Mouse (Mus musculus) layer of hippocampus, postnatal 36 days (tissue): ENCODE measurements around the gene Arhgap10. TPM values are rescaled to one million over a fixed set of nuclear protein-coding genes. Genes with fewer than 3 reads are reported as not detected.

Experiments used
- DNase-seq, 2 experiments: peaks; one replicate each; pipeline ENCODE4 v3.0.0; 2022
- total RNA-seq, 2 experiments: library from RNA; stranded (reverse); gene quantifications; 2 replicates each; pipeline ENCODE4 v1.2.3; 2021

Arhgap10 gene
- total RNA-seq, 2 experiments from 2014 or later = 7.8 to 8.9 TPM

DNA sequence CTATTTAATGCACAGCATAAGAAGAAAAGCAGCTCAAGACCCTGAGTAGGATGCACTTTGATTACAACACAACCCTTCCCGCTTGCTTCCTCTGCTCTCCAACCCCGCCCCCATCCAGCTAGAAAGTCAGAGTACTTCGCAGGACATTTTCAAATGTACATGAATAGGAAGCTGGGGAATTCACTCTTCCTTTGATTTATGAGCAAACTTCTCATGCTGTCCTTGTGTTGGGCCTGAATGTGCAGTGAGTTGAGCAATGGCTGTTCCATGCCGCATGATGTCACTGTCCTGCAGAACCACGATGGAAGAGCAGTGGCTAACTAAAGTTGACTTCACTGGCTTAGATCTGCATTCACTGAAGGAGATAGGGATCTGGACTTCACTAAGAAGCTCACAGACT, 242.2 kb downstream of the Arhgap10 start:
- DNase-seq = no peak

DNA sequence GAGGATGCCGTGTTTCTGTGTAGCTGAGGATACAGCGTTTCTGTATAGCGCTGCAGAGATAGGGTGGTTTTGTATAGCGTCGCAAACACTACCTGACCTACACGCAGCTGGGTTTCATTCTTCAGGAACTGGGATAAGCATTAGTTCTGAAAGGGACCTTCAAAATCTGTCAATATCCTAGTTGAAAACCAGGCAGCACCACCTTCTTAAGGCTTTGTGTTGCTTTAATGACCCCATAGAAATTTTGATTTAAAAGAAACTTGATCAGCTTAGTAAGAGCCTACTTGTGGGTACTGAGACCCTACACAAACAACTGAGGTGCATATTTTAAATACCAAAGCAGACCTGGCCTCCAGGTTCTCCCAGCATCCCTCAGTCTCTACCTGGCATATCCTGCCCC, 245.6 kb downstream of the Arhgap10 start:
- no peak for DNase-seq

DNA sequence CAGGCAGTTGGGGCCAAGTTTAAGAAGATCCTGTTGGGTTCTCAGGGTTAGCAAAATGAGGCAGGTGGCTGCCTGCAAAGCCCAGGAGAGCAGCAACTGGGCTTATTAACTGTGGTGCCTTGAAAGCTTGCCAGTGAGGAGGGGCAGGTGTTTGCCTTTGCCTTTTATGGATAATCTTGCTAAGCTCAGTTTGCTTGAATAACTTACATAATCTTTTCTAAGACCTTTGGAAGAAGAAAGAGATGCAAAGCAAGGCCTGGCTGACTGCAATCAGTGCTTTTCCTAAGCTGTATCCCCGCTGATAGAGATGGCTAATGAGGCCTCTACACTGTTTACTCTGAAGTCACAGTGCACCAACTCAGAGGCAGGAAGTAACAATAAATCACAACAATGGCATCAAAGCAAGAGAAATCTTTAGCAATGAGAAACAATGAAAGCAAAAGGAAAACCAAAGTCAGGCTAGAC, 249.8 kb downstream of the Arhgap10 start:
- DNase-seq = no peak

DNA sequence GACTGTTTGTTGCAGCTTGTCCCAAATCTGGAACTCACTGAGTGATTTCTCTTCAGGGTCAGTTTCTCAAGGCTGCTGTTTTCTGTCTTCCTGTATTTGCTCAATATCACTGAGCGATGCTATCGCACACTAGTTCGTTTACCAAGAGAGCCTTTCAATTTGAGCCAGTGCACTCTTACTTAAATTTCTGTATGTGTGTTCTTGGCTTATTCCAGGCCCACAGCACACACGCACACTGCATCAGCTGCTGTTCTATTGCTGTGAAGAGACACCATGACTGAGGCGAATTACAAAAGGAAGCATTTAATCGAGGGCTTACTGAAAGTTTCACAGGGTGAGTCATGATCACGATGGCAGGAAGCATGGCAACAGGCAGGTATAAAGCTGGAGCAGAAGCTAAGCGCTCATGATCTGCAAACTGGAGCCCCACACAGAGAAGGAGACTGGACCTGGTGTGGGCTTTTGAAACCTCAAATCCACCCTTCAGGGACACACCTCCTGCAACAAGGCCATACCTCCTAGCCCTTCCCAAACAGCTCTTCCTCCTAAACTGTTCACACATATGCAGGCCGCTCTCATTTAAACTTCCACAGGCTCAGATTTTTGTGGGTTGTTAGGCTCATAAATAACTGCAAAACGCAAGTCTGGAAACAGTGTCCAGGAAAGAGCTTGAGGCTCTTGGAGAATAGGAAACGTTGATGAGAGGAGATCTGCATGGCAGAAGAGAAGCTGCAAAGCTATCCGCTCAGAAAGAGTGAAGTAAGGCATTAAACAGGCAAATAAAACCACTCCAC, 255.3 kb downstream of the Arhgap10 start:
- DNase-seq = no peak

DNA sequence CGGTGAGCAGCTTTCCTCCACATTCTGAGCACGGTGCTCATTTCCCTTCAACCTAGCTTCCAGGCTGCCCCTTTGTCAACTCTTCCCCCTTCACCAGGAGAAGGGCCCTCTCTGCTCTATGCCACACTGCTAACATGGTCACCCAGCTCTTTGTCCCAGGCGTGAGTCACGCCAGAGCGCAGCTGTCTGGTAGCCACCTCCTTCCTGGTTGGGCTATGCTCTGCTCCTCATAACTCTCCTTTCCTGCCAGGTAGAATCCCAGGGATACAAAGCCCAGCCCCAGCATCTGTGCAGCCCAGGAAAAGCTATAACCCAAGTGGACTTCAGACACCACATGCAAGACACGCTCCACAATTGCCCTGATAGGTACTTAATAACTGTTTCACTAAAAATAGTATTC, 256.5 kb downstream of the Arhgap10 start:
- no peak for DNase-seq

DNA sequence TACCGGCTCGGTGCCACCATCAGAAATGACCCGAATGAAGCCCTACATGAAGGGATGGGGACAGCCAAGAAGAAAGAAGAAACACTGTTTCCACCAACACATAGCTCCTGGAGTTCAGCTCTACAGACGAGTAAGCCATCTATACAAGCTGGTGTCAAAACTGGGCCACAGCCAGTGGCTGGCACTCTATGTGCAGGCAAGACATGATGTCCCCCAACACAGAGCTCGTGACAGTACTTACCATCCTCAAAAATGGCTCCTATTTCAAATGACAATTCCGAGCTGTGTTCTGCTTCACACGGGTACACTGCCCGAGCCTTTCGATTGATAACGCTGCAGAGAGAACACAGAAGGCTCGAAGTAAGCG, 260.7 kb downstream of the Arhgap10 start:
- DNase-seq = peak in 1 of 2 experiments; percentile 35

DNA sequence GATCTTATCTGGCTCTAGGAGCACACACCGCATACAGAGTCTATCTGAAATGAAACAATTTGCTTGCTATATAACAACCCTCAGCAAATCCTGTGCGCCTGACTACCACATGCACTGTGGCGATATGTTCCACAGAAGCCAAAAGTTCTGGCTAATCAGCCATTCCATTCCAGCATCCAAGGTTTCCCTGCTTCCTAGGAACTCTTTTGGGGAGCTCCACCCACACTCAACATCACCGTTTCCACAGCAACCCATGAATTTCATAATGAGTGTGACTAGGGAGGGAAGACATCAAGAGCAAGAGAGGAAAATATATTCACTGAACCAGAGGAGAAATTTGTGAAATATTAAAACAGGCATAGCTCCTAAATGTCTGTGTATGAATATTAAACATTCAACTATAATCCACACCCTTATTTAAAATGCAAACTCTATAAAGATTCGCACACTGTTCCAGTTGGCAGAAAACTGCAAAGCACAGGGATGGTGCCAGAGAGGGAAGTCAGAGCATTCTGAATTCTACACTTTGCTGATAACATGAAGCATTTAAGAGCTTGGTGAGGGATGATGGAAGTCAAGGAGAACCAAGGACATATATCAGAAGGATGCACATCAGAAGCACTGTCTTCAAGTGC, 261.2 kb downstream of the Arhgap10 start:
- peak; percentile 55 to 67 for DNase-seq

DNA sequence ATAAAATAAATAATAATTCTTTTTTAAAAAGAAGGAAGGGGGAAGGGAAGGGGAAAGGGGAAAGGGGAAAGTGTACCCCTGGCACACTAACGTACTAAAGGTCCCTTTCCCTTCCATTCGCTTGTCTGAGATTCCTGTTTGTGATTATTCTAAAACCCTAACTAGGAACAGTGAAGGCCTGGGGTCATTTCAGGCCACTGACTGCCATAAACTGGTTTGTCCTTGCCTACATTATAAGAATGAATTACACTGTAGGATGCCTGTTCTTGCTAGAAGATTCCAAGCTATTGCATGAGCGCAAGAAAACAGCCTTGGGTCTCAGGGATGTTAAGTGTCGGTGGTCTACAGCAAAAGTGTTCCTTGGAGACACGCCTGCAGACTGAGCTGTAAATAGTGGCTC, 263.3 kb downstream of the Arhgap10 start:
- no peak for DNase-seq

DNA sequence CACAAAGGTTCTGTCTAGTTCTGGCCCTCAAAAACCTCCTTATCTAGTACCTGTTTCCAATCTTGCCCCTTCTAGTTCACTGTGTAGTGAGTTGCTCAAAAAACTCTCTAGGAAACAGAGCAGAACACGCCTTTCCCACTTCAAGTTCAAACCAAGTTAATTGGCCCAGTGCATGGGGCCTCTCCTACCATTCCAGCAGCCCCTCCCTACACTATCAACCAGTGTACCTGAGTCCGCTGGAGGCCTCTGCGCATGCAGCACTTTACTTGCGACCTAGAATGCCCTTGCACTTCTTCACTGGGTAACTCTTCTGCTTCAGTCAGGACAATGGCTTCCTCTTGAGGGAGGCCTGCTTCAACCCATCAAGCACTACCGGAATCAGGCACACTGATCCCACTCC, 266.6 kb downstream of the Arhgap10 start:
- no peak for DNase-seq

DNA sequence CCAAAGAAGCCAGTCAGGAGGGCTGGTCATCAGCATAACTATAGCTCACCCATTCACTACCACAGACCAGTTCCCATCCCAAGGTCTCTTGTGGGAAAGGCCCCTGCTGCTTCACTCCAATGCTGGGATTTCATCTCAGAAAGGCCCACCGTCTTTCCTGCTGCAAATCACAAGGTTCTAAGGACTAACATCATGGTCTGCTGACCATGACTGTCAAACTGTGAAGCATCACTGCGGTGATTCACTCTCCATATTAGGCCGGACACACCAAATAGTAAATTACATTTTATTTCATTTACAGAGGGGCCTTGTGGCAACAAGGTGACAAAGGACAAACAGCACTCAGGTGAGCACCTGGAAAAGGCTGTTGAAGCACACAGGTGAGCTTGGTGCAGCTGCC, 267.7 kb downstream of the Arhgap10 start:
- DNase-seq = no peak

DNA sequence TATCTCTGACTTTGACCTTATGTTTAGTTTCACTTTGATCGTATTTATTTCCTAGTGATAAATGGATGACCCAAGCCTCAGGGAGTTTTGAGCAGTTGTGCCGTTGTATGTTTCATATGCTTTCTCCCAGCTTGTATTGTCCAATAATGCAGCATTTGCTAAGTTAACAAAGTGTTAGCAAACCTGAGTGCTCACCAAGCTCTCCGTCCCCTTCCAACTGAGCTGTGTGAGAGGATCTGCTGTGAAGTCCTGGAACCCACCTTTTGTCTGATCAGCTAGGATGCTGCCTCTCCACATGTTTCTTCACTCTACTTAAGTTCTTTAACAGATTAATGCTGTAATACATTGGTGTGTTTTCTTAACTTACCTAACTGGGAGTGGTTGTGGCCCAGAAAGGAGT, 276.4 kb downstream of the Arhgap10 start:
- DNase-seq = no peak

DNA sequence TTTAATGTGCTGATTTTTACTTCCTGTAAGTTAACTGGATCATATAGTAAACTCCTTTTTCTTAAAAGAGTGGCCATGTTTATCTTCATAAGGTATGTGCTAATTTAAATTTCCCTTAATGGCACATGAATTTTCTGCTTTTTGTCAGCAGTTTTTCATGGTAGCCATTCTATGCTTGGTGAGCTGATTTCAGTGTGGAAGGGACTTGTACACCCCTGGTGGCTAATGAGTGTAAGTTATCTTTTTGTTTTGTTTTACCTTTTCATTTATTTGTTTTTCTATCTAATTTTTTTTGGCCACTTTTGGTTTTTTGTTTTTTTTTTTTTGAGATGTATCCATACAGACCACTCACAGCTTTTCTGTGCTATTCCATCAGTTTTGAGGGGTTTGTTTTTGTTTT, 278.3 kb downstream of the Arhgap10 start:
- DNase-seq = no peak

DNA sequence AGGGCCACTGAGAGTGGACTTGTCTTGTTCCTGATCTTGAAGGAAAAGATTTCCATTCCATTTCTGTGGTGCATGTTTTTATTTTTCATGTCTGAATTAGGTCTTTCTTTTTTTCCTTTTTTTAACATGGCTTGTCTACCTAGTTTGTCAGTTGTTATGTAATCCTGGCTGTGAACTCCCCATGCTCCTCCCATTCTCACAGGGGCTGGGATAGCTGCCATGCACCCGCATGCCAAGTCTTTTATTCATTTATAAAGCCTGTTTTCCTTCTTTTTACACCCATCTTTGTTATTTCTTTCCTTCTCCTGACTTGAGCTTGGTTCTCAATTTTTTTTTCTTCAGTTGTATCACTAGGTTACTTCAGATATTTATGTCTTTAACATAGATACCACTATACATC, 281.1 kb downstream of the Arhgap10 start:
- no peak for DNase-seq

DNA sequence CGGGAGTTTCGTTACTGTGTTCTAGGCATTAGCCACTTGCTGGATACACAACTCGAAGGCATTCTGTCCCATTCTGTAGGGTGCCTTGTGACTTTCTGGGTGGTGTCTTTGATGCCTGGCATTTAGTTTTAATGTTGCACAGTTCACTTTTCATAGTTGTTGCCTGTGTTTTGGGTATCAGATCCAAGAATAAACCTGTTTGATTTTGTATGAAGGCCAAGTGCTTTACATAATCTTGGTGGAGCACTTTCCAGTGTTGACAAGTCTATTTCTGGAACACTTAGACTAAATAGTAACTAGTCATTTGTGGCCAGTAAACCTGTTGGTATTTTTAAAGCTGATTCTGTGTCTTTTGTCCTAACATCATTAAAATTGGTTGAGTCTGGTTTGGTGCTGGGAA, 285.3 kb downstream of the Arhgap10 start:
- no peak for DNase-seq

DNA sequence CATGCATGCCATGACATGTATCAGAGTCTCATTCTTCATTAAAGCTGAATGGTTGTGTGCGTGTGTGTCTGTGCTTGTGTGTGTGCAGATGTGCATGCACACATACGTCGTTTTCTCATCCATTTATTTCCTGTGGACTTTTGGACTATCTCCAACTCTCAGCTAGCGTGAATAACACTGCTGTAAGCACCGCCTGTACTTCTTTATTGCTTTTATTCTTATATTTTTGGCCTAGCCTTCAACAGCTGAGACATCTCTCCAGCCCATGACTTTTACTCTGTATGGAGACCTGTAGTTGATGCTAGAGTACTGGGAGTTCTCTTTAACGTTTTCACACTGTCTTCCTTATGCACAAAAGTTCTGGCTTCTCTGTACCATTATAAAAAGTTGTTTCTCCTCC, 285.9 kb downstream of the Arhgap10 start:
- no peak for DNase-seq

DNA sequence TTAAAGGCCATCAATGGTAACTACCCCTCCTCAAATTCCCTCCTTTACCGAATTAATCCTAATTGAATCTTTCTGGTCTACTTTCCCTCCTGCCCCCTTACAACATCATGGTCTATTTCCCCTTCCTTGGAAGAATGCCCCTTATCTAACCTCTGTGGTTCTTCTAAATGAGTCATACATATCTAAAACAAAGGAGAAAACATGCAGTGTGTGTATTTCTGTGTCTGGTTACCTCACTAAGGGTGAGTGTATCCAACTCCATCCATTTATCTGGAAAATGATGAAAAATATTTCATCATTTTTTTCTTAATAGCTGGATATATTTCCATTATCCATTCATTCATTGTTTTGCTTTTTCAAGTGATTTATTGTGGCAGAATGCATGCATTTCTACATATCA, 286.5 kb downstream of the Arhgap10 start:
- DNase-seq = no peak

DNA sequence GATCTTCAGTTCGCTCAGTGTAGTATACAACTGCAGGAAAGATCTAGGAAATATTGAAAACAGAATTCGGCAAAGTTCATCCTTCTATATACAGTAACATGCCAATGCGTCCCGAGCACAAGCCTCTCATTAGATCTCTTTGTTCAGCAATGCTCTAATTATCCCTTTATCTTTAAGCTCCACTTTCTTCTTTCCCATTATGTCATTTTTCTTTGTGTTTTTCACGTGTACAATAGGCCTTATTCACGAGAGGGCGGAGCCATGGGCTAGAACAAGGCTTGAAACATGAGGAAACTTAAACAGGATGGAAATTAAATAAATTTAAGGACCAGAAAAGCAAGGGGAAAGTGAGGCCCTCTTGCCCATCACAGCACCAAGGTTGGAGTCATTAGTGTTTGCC, 289.1 kb downstream of the Arhgap10 start:
- no peak for DNase-seq

DNA sequence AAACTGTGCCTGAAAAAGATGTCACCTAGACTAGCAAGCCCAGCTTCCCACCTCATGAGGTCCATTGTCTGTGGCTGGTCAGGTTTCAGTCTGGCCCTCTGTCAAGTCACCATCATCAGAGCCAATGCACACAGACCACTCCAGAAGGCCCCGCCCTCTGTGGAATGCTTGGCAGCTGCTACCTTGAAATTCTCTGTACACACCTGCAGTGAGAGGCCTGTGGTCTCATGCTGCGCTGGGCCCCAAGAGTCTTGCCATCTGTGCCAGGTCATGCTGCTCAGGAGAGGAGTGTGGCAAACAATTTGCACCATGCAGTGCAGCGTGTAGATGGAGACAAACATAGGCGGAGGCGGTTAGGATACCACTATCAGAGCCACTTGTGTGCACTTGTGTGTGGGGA, 290.0 kb downstream of the Arhgap10 start:
- DNase-seq = no peak

DNA sequence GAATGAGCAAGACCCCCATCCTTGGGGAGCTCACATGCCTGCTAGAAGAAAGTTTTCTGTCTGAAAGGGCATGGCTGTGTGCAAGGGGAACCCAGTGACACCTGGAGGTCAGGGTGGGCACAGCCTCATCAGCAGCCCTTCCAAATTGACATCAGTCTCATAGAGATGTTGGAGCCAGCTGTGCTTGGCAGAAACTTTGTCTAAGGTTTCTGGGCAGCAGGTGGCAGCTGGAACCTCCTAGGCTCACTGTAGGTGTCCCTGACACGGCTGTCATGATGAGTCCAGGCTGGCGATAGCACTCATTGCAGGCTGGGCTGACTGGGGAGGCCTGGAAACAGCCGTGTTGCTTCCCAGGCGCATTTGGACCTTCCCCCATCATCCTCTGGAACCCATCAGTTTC, 294.6 kb downstream of the Arhgap10 start:
- DNase-seq = no peak

DNA sequence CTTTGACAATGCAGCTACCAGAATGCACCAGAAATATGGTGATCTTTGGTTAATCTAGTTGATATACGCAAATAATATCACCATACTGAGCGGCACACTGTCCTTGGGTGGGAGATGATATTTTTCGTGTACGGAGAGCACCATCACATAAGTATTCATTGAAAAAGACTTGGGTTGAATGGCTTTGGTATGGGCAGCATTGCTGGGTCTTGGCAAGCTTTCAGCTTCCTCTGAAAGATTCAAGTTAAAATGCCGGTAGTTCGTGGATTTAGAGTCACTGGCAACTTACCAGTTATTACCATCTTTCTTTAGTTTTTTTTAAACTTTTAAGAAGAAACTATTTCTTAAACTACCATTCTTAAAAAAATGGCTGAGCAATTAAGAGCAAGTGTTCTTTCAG, 302.6 kb downstream of the Arhgap10 start:
- no peak for DNase-seq

DNA sequence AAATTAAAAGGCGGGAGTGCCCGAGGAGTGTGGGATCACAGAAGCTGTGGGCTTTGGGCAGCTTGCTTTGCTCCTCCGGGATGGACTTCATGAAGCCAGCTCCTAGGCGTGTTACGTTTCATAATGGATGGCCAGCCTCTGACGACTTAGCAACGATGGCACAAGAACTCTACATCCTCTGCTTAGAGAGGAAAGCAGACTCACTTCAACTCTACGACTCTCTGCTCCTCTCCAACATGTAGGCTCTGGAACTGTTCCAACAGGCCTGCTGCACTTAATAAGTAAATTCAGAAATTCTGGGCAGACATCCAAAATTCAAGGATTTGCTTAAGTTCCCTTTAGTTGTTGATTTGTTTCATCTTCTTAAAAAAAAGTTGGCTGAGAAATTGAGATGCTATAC, 303.1 kb downstream of the Arhgap10 start:
- DNase-seq = no peak

DNA sequence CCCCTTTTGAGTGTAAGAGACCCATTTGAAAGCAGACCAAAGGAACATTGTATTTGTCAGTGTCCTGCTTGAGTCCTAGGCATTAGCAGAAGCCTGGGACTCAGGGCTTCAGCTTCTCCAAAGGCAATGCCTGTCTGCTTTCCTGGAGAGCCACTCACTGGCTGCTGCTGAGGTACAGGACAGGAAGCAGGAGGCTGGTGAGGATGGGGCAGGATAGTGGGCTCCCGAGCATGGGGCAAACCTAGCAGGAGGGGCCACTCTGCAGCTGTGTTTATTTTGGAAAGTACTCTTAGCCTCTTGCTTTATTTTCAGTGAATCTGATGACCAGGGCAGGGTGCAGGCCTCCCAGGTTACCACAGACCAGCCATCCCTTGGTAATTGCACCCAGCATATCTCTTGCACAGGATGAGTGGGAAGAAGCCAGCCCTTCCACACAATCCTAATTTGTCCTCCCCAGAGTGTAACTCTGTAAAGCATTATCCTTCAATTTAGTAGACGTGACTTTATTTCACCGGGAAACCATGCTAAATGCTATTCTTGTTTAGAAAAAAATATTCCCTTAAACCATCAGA, 303.8 kb downstream of the Arhgap10 start:
- DNase-seq = no peak

DNA sequence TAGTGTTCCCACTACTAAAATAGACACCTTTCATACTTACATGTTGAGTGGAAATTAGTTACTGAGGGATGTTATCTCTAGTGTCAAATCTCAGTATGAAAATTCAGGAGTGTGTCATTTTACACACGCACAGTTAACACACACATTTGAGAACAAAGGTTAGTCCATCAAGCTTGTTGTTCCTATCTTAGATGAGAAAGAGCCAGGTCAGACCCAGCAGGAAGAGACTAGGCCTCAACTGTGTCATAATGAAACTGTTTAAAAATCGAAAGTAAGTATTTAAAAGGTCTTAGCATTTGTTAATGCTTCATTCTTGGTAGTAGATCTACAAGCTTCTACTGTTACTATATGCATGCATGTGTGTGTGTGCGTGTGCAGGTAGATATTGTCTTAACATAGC, 308.5 kb downstream of the Arhgap10 start:
- no peak for DNase-seq
